Mouse (Mus musculus): ENCODE results near the gene 0610037L13Rik.

Gene 0610037L13Rik

DNA sequence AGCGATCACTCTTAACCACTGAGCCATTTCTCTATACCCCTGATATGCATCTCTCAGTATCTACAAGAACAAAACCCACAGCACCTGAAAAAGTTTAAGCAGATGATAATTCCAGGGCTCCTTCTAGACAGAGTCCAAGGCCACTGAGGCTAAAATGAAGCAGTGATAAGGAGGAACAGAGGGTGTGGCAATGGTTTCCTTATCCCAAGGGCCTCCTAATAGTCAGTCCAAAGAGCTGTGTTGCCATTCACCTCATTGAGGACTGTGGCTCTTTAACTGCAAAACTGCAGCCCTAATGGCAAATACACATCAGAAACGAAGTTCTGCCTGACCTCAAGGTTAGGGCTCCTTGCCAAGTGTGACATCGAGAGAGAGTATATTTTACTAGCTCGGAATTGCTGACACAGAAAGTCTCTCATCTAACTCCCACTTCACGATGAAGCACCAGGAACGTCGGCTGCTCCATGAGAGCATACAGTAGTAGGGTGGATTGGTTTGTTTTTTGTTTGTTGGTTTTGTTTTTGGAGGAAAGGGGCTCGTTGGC lies 31.6 kb downstream of the 0610037L13Rik start:
- DNase-seq, result no peak

GRCm38 (mm10) chr4:107921952-107922351 lies 32.3 kb downstream of the 0610037L13Rik start:
- DNase-seq, result no peak

DNA sequence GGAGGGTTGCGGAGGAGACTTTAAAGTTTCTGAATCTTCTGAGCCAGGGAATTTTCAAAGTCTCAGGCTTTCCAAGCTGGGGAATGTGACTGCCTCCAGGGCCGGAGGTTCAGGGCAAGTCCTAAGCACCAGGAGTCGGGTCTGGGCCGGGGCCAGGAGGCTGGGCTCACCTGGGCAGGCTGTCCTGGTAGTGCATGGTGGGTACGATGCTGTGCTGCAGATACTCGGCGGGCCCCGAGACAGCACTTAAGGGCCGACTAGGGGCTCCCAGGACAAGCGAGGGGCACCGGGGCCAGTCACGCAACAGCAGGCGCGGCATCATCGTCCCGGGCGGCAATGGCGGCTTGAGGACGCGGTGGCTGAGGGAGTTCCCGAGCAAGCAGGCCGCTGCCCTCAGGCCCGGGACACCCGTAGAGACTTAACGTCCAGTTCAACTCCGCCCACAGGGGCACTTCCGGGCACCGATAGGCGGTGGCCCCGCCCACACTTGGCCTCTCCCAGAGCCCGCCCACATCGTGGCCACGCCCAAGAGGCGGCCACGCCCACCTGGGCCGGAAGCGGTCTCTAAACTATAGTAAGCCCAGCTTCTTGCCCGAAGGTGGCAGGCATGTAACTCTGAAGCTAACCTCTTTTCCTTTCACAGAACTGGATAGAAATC lies 33.7 kb downstream of the 0610037L13Rik start, which contains the start of gene Cpt2:
Cpt2 (minus strand) TSS at position 466 of the 658 bp plus-strand sequence.
- DNase-seq, result peak; percentile 76

GRCm38 (mm10) chr4:107923803-107924194 lies 34.2 kb downstream of the 0610037L13Rik start:
- no peak for DNase-seq

- no peak for DNase-seq
Measured at GRCm38 (mm10) chr4:107928269-107928668, 38.7 kb downstream of the 0610037L13Rik start.

DNA sequence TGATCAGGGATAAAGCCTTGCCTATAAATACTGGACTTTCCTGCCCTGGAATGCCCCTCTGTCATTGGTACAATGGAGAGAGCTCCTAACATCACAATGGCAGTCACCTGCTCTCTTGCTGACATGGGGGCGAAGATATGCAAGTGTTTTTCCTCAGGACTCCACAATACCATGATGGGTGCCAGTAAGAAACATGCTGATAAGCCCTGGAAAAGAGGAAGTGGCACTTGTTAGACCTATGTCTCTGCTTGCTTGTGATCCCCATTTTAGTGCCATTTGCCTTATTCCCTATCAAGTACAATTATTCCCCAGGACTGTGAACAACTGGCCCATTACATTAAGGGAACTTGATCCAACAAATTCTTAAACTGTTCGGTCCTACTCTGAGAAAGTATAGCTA lies 39.1 kb downstream of the 0610037L13Rik start:
- DNase-seq, result no peak

- no peak for DNase-seq
Measured at GRCm38 (mm10) chr4:107931453-107931852, 41.8 kb downstream of the 0610037L13Rik start.

DNA sequence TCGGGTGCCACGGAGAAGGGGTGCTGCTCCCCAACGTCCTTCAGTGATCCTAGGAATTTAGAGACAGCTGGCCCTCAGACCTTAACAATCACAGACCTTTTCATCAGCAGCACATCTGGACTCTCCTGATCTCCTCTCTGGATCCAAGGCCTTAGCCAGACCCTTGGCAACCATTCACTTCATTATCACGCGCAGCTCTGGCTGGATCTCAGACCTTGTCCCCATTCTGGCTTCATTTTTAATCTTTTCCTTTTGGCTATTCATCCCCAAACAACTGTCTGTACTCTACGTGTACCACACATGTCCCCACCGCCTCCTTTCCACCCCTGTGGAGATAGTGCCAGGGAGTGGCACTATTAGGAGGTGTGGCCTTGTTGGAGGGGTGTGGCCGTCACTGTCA lies 43.6 kb downstream of the 0610037L13Rik start:
- DNase-seq, result no peak

DNA sequence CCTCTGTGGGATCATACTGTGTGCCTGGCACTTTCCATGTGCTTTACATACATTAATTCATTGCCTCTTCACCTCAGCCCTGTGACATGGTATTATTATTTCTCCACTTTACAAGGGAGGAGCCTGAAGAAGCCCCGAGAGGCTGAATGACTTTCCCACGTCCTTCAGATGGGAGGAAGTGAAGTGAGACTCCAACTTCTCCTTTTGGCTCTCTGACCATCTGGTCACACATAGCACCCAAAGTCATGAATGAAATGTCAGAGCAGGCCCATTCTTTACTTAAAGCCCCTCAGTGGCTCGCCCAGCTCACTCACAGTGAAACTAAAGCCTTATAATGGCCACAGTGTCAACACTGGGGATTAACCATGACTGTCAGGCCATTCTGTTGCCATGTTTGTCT lies 45.6 kb downstream of the 0610037L13Rik start:
- DNase-seq, result no peak

DNA sequence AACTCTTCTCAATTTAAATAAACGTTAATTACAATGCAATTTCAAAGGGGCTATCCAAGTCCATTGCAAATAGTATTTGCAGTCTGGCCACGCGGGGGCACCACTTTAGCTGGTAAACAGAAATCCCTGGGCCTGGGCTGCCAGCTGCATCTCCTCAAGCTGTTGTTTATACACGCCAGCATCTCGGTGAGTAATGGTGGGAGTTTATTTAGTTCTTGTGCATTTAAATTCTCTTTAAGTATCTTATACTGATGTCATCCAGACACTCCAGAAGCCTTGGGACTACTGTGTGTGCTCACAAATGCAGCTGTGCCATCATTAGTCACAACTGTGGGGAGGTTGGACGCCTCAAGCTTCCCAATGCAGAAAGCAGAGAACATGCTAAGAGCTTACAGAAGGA lies 47.7 kb downstream of the 0610037L13Rik start:
- peak; percentile 66 for DNase-seq

DNA sequence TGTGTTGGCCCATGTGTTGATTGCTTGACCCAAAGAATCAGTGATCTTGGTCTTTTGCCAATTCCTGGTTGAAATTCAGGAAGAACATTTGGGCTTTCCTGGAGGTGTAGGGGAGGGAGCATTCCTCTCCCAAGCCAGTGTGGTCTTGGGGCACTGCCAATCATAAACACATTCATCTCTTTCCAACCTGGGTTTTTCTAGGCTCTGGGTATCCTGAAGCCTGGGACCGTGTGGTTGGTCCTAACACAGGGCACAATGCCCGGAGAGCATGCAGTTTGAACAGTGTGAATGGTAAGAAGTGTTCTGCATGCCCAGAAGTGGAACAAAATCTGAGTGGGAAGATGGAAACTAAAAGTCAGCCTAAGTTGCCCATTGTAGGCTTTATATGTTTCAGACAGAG lies 48.5 kb downstream of the 0610037L13Rik start:
- no peak for DNase-seq

DNA sequence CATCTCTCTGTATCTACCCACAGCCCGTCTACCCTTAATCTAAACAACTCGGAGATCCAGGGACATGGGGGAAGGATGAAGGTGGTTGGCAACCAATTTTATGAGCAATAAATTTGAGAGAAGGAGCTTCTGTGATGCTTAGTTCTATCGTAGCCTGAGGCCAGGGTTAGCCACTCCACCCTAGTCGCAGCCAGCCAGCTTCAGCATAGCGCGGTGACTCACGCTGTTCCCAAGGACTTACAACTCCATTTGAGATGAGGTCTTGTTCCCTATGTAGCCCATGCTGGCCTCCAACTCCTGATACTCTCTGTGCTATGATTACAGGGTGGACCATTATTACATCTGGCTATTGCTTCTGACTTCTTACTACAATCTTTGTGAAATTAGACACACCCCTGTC lies 53.1 kb downstream of the 0610037L13Rik start:
- no peak for DNase-seq

- DNase-seq, result no peak
Measured at GRCm38 (mm10) chr4:107944141-107944540, 54.5 kb downstream of the 0610037L13Rik start.

Measured in right cerebral cortex, adult 18-20 months (tissue).